ENCODE assay signal across 12 mouse cellular contexts in the genomic region with DNA sequence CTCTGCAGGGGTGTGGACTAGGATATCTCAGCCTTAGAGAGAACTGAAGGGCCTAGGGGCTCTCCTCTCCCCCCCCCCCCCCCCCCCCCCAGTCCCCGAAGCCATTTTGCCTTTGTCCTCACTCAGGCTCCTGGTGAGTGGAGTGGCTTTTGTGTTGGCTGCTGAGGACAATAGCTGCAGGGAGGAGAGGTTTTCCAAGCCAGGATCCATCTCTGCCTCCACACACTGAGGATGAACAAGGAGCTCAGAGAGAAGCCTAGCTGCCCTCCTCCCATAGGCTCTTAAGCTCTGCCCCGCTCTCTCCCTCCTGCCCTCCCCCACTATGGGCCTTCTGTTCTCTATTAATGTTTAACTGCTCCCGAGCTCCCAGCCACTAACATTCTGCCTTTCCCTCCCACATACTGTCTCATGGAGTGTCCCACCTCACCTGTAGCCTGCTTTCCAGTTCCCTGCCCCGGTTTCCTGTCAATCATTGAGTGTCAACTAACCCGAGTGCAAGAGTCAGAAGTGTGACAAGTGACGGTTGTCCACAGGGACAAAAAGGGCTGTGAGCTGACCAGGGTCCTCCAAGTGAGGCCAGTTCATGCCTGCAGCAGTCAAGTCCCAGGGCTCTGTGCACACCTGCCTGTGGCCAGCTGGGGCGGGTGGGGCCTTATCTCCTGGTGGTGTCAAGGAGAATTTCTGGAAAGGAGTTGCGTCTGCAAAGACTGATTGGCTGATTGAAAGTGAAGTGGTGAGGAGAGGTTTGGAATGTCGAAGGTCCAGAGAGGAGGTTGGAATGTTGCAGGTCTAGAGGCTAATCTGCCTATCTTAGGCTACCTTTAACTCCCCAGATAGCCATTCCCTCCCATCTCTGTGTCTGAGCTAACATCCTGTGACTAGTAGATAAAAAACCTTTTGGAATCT.
A peak's percentile ranks its signal among the peaks of the same experiment; 100 is the strongest.
DNase-seq lines count a peak whose midpoint lies in the region; ATAC-seq and TF ChIP-seq lines count a peak whose summit lies in the region.
"Had no signal": no experiment of that assay in that cellular context is flagged by ENCODE, and none has a peak within 500 bp of the region (broad histone marks: within the 10 kb centered on the region; RNA-seq: fewer than 3 reads in every experiment).

No protein-coding gene starts in this region.

- no peak overlapping the region for H3K4me2 ChIP-seq in forebrain, embryonic 14.5 days (ENCODE audit: low read length)
- H3K4me2 ChIP-seq in forebrain, postnatal 0 days (ENCODE audit: low read depth), result no peak overlapping the region
- no peak overlapping the region for H3K4me2 ChIP-seq in midbrain, embryonic 13.5 days (replicated peaks)
- H3K4me2 ChIP-seq in midbrain, postnatal 0 days (ENCODE audit: low read depth, low read length, poor library complexity, severe bottlenecking), result no peak overlapping the region
- no peak overlapping the region for H3K4me2 ChIP-seq in stomach, postnatal 0 days (replicated peaks; ENCODE audit: low read depth)

- DNase-seq in forebrain, embryonic 14.5 days (ENCODE audit: low spot score), result no peak
- no peak for DNase-seq in forebrain, postnatal 0 days
- no peak for DNase-seq in midbrain, postnatal 0 days (ENCODE audit: low spot score)
- DNase-seq in liver, result peak; percentile 34
- peak; percentile 52 for DNase-seq in stomach, postnatal 0 days (ENCODE audit: low spot score)
- no peak for DNase-seq in heart, postnatal 25 days (ENCODE audit: low spot score)
- DNase-seq: cerebellum, postnatal 10 days; heart, adult 2 months; thymus, postnatal 25 days had no signal

- H3K36me3 ChIP-seq in forebrain, embryonic 14.5 days (ENCODE audit: control insufficient read depth, insufficient read depth, low read length), result no peaks in the 10 kb centered on the region
- H3K36me3 ChIP-seq in forebrain, postnatal 0 days (ENCODE audit: insufficient read depth), result no peaks in the 10 kb centered on the region
- no peaks in the 10 kb centered on the region for H3K36me3 ChIP-seq in midbrain, embryonic 13.5 days
- no peaks in the 10 kb centered on the region; the same call in 1 of the 2 replicates for H3K36me3 ChIP-seq in midbrain, postnatal 0 days (ENCODE audit: insufficient read depth, low read length)
- no peaks in the 10 kb centered on the region for H3K36me3 ChIP-seq in stomach, postnatal 0 days (ENCODE audit: control insufficient read depth, insufficient read depth, low read length)

- intact Hi-C loops in heart, postnatal 25 days (cut with DNase I), result no loop called here

- peaks cover 3% of the 10 kb centered on the region; the same call in 1 of the 2 replicates for H3K9me3 ChIP-seq in forebrain, embryonic 14.5 days (replicated peaks; ENCODE audit: control insufficient read depth, low read length)
- no peaks in the 10 kb centered on the region for H3K9me3 ChIP-seq in forebrain, postnatal 0 days (ENCODE audit: low read length)
- H3K9me3 ChIP-seq in midbrain, embryonic 13.5 days, result 0 out of 2 replicates have a peak, but pooled peaks cover 4% of the 10 kb centered on the region
- no peaks in the 10 kb centered on the region for H3K9me3 ChIP-seq in midbrain, postnatal 0 days (ENCODE audit: low read length)
- no peaks in the 10 kb centered on the region for H3K9me3 ChIP-seq in stomach, postnatal 0 days (ENCODE audit: control insufficient read depth, low read length)

- no peak overlapping the region for H3K9ac ChIP-seq in forebrain, embryonic 14.5 days (ENCODE audit: low read length)
- no peak overlapping the region for H3K9ac ChIP-seq in forebrain, postnatal 0 days
- H3K9ac ChIP-seq in midbrain, embryonic 13.5 days (replicated peaks), result no peak overlapping the region
- no peak overlapping the region for H3K9ac ChIP-seq in midbrain, postnatal 0 days (replicated peaks; ENCODE audit: low read length, poor library complexity, severe bottlenecking)
- no peak overlapping the region for H3K9ac ChIP-seq in stomach, postnatal 0 days (ENCODE audit: low read length)

- no peaks in the 10 kb centered on the region for H3K4me1 ChIP-seq in forebrain, embryonic 14.5 days (ENCODE audit: control insufficient read depth, insufficient read depth, low read length)
- H3K4me1 ChIP-seq in forebrain, postnatal 0 days (ENCODE audit: insufficient read depth), result no peaks in the 10 kb centered on the region
- H3K4me1 ChIP-seq in midbrain, embryonic 13.5 days (replicated peaks), result peaks cover 9% of the 10 kb centered on the region
- no peaks in the 10 kb centered on the region for H3K4me1 ChIP-seq in midbrain, postnatal 0 days (ENCODE audit: insufficient read depth, low read length)
- no peaks in the 10 kb centered on the region for H3K4me1 ChIP-seq in stomach, postnatal 0 days (replicated peaks; ENCODE audit: control insufficient read depth, insufficient read depth)

- no peak for TF ChIP-seq EP300 in stomach, postnatal 0 days (optimal IDR thresholded peaks at IDR 0.05)

- H3K27ac ChIP-seq in forebrain, embryonic 14.5 days (ENCODE audit: low read depth, low read length), result no peak overlapping the region
- H3K27ac ChIP-seq in forebrain, postnatal 0 days (ENCODE audit: low read depth, low read length), result no peak overlapping the region
- no peak overlapping the region for H3K27ac ChIP-seq in midbrain, embryonic 13.5 days
- no peak overlapping the region for H3K27ac ChIP-seq in midbrain, postnatal 0 days (ENCODE audit: low read depth, low read length)
- no peak overlapping the region for H3K27ac ChIP-seq in stomach, postnatal 0 days (replicated peaks)
- H3K27ac ChIP-seq: heart, adult 2 months had no signal

- no peak overlapping the region for H3K4me3 ChIP-seq in forebrain, embryonic 14.5 days (ENCODE audit: low read depth, low read length)
- H3K4me3 ChIP-seq in forebrain, postnatal 0 days (ENCODE audit: low read depth, low read length), result no peak overlapping the region
- no peak overlapping the region for H3K4me3 ChIP-seq in midbrain, embryonic 13.5 days (replicated peaks)
- no peak overlapping the region for H3K4me3 ChIP-seq in midbrain, postnatal 0 days (ENCODE audit: low read depth, low read length)
- H3K4me3 ChIP-seq in stomach, postnatal 0 days (ENCODE audit: low read depth, low read length), result no peak overlapping the region
- H3K4me3 ChIP-seq: heart, adult 2 months had no signal

- 46% methylated on average over 9 of the region's 9 CpGs for WGBS in forebrain, embryonic 14.5 days
- 49% methylated on average over 9 of the region's 9 CpGs for WGBS in forebrain, postnatal 0 days
- WGBS in midbrain, embryonic 13.5 days, result 58% methylated on average over 8 of the region's 9 CpGs
- WGBS in midbrain, postnatal 0 days, result 61% methylated on average over 8 of the region's 9 CpGs
- 51% methylated on average over 8 of the region's 9 CpGs for WGBS in stomach, postnatal 0 days

- no peak for TF ChIP-seq CTCF in forebrain, postnatal 0 days (IDR thresholded peaks at IDR 0.05; ENCODE audit: low read depth)
- TF ChIP-seq CTCF in midbrain, postnatal 0 days (IDR thresholded peaks at IDR 0.05), result no peak
- no peak for TF ChIP-seq CTCF in stomach, postnatal 0 days (IDR thresholded peaks at IDR 0.05; ENCODE audit: low read depth)

- 0 out of 2 replicates have a peak, but pooled peaks have one; percentile 20 for ATAC-seq in forebrain, embryonic 14.5 days
- no peak for ATAC-seq in forebrain, postnatal 0 days
- ATAC-seq in midbrain, embryonic 13.5 days, result 0 out of 2 replicates have a peak, but pooled peaks have one; percentile 18
- no peak for ATAC-seq in midbrain, postnatal 0 days (ENCODE audit: low FRiP score)
- peak; percentile 72 for ATAC-seq in stomach, postnatal 0 days (ENCODE audit: low FRiP score, low TSS enrichment)
- no peak for ATAC-seq in CD4-positive, CD25-positive, alpha-beta regulatory T cell, adult 4 months
- ATAC-seq: lung, postnatal 0 days had no signal

- no peaks in the 10 kb centered on the region for H3K27me3 ChIP-seq in forebrain, embryonic 14.5 days (replicated peaks; ENCODE audit: control insufficient read depth, insufficient read depth, low read length)
- H3K27me3 ChIP-seq in forebrain, postnatal 0 days (ENCODE audit: insufficient read depth, low read length), result no peaks in the 10 kb centered on the region
- no peaks in the 10 kb centered on the region for H3K27me3 ChIP-seq in midbrain, embryonic 13.5 days
- no peaks in the 10 kb centered on the region for H3K27me3 ChIP-seq in midbrain, postnatal 0 days (ENCODE audit: insufficient read depth, low read length)
- no peaks in the 10 kb centered on the region for H3K27me3 ChIP-seq in stomach, postnatal 0 days (ENCODE audit: control insufficient read depth, insufficient read depth, low read length)

Comparison
In these comparisons a context has a peak if more than half of its experiments do, and no peak if none do; other contexts are left out.
1. ATAC-seq: peak in forebrain, embryonic 14.5 days (single experiment), midbrain, embryonic 13.5 days (single experiment) and stomach, postnatal 0 days (single experiment); none in forebrain, postnatal 0 days (single experiment), midbrain, postnatal 0 days (single experiment) and CD4-positive, CD25-positive, alpha-beta regulatory T cell, adult 4 months (single experiment).
2. DNase-seq: peak in liver (single experiment) and stomach, postnatal 0 days (single experiment); none in forebrain, embryonic 14.5 days (single experiment), forebrain, postnatal 0 days (single experiment), midbrain, postnatal 0 days (single experiment) and heart, postnatal 25 days (single experiment).